Mouse (Mus musculus) liver, embryonic 14.5 days (tissue): Measurements from ENCODE around the gene Gzmm. TPM values are rescaled to one million over a fixed set of nuclear protein-coding genes. Genes with fewer than 3 reads are reported as not detected.

Experiments
- ATAC-seq: fragments of 200-750 bp; cut with Nextera tagmentation; 2 replicates; pipeline ENCODE4 v1.8.0; 2017; ENCODE audit warnings: moderate number of reproducible peaks, mild to moderate bottlenecking, moderate library complexity; ENCODE audit not compliant: insufficient read depth
- DNase-seq, 3 experiments: peaks; one replicate each; pipeline ENCODE4 v3.0.0-alpha.2; 2012 to 2013; ENCODE audit warnings: low read depth in 3 of 3, low spot score in 3 of 3
- H3K27ac ChIP-seq: fragments of 300-500 bp; sonication (generic); 2 replicates; pipeline ENCODE4 v1.5.1; 2014; ENCODE audit warnings: moderate library complexity, mild to moderate bottlenecking, control low read depth, inconsistent platforms
- H3K27me3 ChIP-seq: fragments of 300-500 bp; sonication (generic); 2 replicates; pipeline ENCODE4 v1.6.1; 2014; ENCODE audit warnings: mild to moderate bottlenecking, low read length, moderate library complexity; ENCODE audit not compliant: control insufficient read depth, insufficient read depth
- H3K36me3 ChIP-seq: fragments of 300-500 bp; sonication (generic); replicated peaks from 2 replicates; pipeline ENCODE4 v1.6.1; 2014; ENCODE audit warnings: low read depth; ENCODE audit not compliant: control insufficient read depth, insufficient read depth
- H3K4me1 ChIP-seq, 2 experiments: fragments of 200-500 bp in 1 of 2; fragments of 300-500 bp in 1 of 2; sonication (generic) in 1 of 2; replicated peaks; 2 replicates each; pipeline ENCODE4 v1.6.1; 2012 to 2014; ENCODE audit warnings: antibody characterized with exemption in 1 of 2, inconsistent platforms in 1 of 2, low read length in 1 of 2; ENCODE audit not compliant: control insufficient read depth in 2 of 2, insufficient read depth in 2 of 2
- H3K4me2 ChIP-seq: fragments of 300-500 bp; sonication (generic); 2 replicates; pipeline ENCODE4 v1.6.1; 2014; ENCODE audit warnings: low read depth, mild to moderate bottlenecking, control low read depth, moderate library complexity
- H3K4me3 ChIP-seq, 2 experiments: fragments of 200-500 bp in 1 of 2; fragments of 300-500 bp in 1 of 2; sonication (generic) in 1 of 2; 2 replicates each; pipeline ENCODE4 v1.5.1; 2012 to 2014; ENCODE audit warnings: low read depth in 2 of 2, low read length in 2 of 2, mild to moderate bottlenecking in 2 of 2, control low read depth in 1 of 2, inconsistent platforms in 1 of 2, moderate library complexity in 1 of 2; ENCODE audit not compliant: insufficient read depth in 1 of 2
- H3K9ac ChIP-seq: fragments of 300-500 bp; sonication (generic); replicated peaks from 2 replicates; pipeline ENCODE4 v1.6.1; 2014; ENCODE audit warnings: mild to moderate bottlenecking, control low read depth, moderate library complexity
- H3K9me3 ChIP-seq: fragments of 300-500 bp; sonication (generic); 2 replicates; pipeline ENCODE4 v1.6.1; 2016; ENCODE audit warnings: low read length, mixed read lengths; ENCODE audit not compliant: control insufficient read depth
- CTCF ChIP-seq: IDR thresholded peaks from 2 replicates; pipeline ENCODE4 v1.5.1; 2016; ENCODE audit warnings: antibody characterized with exemption, low read depth, control low read depth
- EP300 ChIP-seq: IDR thresholded peaks from 2 replicates; pipeline ENCODE4 v1.6.1; 2016; ENCODE audit warnings: antibody characterized with exemption, low read depth
- WGBS: fragments of 180-500 bp; shearing (Covaris S2); extraction: QIAGEN DNeasy Blood & Tissue Kit; methylation state at CpG from one replicate; pipeline ENCODE4 v1.1.7; 2014; ENCODE audit not compliant: insufficient replicate concordance; 5-methylcytosine and 5-hydroxymethylcytosine counted together
- polyA plus RNA-seq, 2 experiments: library from polyadenylated mRNA; depleted of rRNA in 1 of 2; stranded (reverse) in 1 of 2; unstranded in 1 of 2; fragments of >200 nt; fragmentation: Nextera tagmentation in 1 of 2; extraction: Ambion mirVana in 1 of 2; gene quantifications; 2 replicates each; pipeline versions ENCODE4 v1.2.1 to v1.2.3; 2012 to 2014

Gene Gzmm
- polyA plus RNA-seq, 2 experiments = 0.13 TPM; not detected in 1

DNA sequence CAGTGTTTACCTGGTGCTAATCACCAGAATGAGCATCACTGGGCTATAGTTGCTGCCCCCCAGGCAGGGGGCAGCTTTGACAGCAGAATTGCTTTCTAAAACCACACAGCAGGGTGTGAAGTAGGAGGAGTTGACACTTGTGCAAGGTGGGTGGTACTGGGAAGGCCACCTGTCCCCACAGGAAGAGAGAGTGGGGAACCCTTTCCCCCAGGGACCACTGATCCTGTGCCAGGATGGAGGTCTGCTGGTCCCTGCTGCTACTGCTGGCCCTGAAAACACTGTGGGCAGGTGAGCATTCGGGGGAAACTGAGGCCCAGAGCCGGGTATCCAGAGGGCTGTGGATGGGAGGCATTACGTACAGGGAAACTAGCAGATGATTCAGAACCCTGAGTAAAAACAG lies 358 bp downstream of the Gzmm start:
- 86% methylated on average over 3 of the region's 3 CpGs for WGBS

DNA sequence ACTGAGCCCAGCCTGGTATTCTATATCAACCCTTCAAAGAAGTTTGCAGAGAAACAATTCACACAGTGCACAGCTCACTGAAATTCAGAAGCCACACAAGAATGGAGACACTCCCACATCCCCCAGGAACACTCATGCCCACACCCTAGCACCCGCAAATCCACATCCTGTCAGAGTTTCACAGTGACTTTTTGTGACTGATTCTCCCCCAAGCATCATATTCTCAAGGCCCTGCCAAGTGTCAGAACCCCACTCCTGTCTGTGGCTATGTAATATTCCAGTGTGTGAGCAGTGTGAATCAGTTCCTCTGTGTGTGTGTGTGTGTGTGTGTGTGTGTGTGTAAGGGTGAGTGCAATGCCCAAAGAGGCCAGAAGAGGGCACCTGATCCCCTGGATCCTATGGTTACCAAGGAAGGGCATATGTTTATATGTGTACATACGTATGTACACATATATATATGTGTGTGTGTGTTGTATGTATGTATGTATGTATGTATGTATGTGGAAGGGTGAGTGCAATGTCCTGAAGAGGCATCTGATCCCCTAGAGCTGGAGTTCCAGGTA lies 3.2 kb downstream of the Gzmm start:
- no peak for DNase-seq
- H3K4me3 ChIP-seq = no peak overlapping the region
- H3K27me3 ChIP-seq = no peaks in the 10 kb centered on the region
- whole genome bisulfite sequencing = 88% methylated on average over 2 of the region's 2 CpGs
- H3K4me2 ChIP-seq = no peak overlapping the region
- ATAC-seq = no peak
- H3K36me3 ChIP-seq = peaks cover 19% of the 10 kb centered on the region
- TF ChIP-seq EP300 = no peak
- TF ChIP-seq CTCF = peak; percentile 52
- no peak overlapping the region for H3K27ac ChIP-seq
- peaks cover 0 to 9% of the 10 kb centered on the region in 2 experiments; a peak in 2 of 4 replicates for H3K4me1 ChIP-seq
- no peaks in the 10 kb centered on the region; the same call in 1 of the 2 replicates for H3K9me3 ChIP-seq
- H3K9ac ChIP-seq = no peak overlapping the region

More for the DNA sequence above, 358 bp downstream of the Gzmm start:
- peaks cover 44% of the 10 kb centered on the region for H3K36me3 ChIP-seq
- no peak overlapping the region for H3K4me3 ChIP-seq
- H3K27ac ChIP-seq = no peak overlapping the region
- no peaks in the 10 kb centered on the region for H3K27me3 ChIP-seq
- TF ChIP-seq EP300 = no peak
- TF ChIP-seq CTCF = no peak
- no peak for ATAC-seq
- H3K9me3 ChIP-seq = no peaks in the 10 kb centered on the region; the same call in 1 of the 2 replicates
- no peak for DNase-seq
- no peak overlapping the region for H3K4me2 ChIP-seq
- H3K4me1 ChIP-seq = peaks cover 4 to 5% of the 10 kb centered on the region in 2 experiments
- no peak overlapping the region for H3K9ac ChIP-seq

DNA sequence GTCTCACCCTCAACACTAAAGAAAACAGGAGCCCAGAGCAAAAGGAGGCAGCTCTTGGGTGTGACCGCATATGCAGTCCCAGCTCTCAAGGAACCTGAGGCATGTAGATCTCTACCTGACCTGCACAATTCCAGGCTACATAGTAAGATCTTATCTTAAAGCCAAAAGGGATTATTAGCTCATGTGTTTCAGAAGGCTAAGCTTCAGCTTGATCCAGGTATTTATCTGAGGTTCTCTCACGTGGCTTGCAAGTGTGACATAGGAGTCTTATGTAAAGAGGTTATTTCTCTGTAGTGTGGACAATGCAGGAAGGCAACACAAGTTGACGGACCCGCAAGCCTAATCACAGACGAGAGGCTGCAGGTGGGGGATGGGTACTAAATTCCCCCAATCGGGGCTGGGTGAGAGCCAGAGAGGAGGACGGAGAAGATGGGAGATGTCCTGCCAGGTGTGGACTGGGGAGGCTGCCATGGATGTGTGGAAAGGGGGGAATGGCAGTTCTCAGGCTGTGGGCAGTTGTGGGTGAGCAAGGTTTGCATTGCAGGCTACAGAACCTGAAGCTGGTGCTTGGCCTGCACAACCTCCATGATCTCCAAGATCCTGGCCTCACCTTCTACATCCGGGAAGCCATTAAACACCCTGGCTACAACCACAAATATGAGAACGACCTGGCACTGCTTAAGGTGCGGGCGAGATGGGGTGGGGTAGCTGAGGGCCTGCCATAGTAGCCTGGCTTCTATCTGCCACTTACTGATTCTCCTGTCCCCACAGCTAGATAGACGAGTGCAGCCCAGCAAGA lies 5.0 kb downstream of the Gzmm start:
- no peak for TF ChIP-seq EP300
- Histone ChIP-seq H3K27me3 (no peaks in the 10 kb centered on the region), H3K4me2 (no peak overlapping the region), H3K9me3 (no peaks in the 10 kb centered on the region; the same call in 1 of the 2 replicates), H3K4me1 (peaks cover 0 to 9% of the 10 kb centered on the region in 2 experiments; a peak in 2 of 4 replicates), H3K27ac (no peak overlapping the region), H3K36me3 (peaks cover 2% of the 10 kb centered on the region), H3K9ac (no peak overlapping the region), H3K4me3 (no peak overlapping the region)
- 65% methylated on average over 12 of the region's 12 CpGs for WGBS
- ATAC-seq (no peak), DNase-seq (no peak)

GRCm38 (mm10) chr10:79694379-79694655 lies 5.5 kb downstream of the Gzmm start:
- Histone ChIP-seq H3K4me3 (no peak overlapping the region), H3K27ac (no peak overlapping the region), H3K4me2 (no peak overlapping the region), H3K9me3 (no peaks in the 10 kb centered on the region; the same call in 1 of the 2 replicates), H3K27me3 (no peaks in the 10 kb centered on the region), H3K9ac (no peak overlapping the region), H3K4me1 (peaks cover 0 to 9% of the 10 kb centered on the region in 2 experiments; a peak in 2 of 4 replicates), H3K36me3 (no peaks in the 10 kb centered on the region)
- no peak for ATAC-seq
- DNase-seq = no peak
- 76% methylated on average over 6 of the region's 6 CpGs for WGBS
- TF ChIP-seq EP300 (no peak), CTCF (no peak)
